Mouse (Mus musculus) ovary, postnatal 36 days (tissue): ENCODE data around the gene Cpne6.

Experiments used
- DNase-seq: peaks from one replicate; pipeline ENCODE4 v3.0.0; 2022; ENCODE audit warnings: low spot score, mixed read lengths

Gene Cpne6

GRCm38 (mm10) chr14:55554635-55555034 lies 44.4 kb downstream of the Cpne6 start:
- no peak for DNase-seq

GRCm38 (mm10) chr14:55555788-55556187 lies 45.5 kb downstream of the Cpne6 start:
- DNase-seq: no peak

DNA sequence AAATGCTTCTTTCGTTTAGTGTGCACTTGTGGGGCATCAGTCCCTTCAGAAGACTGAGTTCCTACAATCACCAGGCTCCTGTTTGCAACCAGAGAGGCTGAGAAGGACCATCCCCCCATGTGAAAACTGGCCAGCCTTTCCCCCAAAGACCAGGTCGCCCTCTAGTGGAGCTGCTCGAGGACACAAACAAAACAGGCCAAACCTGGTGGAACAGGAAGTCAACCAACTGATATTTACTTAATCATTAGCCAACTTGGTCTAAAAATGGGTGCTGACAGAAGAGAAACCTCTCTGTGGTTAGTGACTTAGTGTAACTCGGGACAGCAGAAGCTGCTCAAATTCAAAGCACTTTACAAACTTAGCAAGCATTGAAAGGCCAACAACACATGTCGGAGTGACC lies 46.8 kb downstream of the Cpne6 start:
- DNase-seq: peak; percentile 77

DNA sequence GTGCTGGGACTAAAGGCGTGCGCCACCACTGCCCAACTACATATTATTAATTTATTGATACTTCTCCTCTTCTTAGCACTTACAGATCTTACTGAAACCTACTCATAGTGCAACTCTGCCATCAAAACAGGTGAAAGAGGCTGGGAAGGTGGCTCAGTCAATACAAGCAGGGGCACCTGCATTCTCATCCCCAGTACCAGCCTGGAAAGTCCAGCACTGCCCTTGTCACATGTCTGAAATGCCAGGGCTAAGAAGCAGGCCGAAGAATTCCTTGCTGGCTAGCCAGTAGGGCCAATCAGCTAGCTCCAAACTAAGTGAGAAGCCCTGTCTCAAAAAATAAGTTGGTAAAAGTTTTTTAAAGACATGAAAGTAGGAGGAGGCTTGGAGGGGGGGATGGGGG lies 47.3 kb downstream of the Cpne6 start:
- no peak for DNase-seq

DNA sequence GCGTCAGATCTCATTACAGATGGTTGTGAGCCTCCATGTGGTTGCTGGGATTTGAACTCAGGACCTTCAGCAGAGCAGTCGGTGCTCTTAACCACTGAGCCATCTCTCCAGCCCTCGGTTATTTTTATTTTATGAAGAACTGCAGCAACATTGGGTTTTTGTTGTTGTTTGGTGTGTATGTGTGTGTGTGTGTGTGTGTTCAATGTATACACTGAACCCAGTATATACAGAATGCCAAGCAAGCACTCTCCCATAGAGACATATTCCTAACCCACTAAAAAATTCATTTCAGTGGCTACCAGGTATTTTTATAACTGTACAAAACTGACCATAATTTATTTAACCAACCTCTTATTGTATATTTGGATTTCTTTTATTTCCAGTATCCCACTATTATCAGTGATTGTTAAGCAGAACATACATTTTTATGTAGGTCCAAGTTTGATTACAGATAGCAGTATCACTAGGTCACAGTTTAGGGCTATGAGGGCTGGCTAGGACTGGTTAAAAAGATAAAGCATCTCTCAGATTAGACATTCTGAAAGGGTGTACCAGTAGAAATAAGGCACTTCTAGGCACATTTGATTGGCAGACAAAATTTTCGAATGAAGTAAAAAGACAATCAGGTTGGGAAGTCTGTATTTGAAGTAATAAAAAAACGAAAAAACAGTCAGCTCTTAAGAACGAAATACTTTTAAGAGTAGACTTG lies 48.6 kb downstream of the Cpne6 start:
- no peak for DNase-seq

- peak; percentile 86 for DNase-seq
Observed at GRCm38 (mm10) chr14:55559799-55560201, 49.6 kb downstream of the Cpne6 start, which contains the start of gene Dcaf11. Dcaf11 (plus strand) TSS chr14:55560006.

- DNase-seq: peak; percentile 97
Observed at GRCm38 (mm10) chr14:55560202-55561073, 50.2 kb downstream of the Cpne6 start, which contains the start of gene A730061H03Rik. A730061H03Rik (minus strand) TSS chr14:55560406.

DNA sequence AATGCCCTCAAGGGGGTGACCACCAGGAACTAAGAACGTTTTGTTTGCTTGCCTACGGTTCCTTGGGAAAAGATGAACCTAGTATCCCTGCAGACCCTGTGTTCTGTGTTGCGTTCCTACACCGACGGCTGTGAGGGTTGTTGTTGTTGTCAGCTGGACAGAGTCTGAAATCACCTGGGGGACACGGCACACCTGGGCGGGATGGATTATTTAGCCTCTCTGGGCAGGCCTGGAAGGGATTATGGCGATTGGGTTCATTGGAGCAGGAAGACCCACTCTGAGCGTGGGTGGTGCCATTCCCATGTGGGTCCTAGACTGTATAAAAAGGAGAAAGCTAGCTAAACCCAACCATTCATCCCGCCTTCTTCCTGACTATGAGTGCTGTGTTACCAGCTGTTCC lies 51.6 kb downstream of the Cpne6 start:
- DNase-seq: no peak

GRCm38 (mm10) chr14:55563249-55563648 lies 53.0 kb downstream of the Cpne6 start:
- DNase-seq: no peak

DNA sequence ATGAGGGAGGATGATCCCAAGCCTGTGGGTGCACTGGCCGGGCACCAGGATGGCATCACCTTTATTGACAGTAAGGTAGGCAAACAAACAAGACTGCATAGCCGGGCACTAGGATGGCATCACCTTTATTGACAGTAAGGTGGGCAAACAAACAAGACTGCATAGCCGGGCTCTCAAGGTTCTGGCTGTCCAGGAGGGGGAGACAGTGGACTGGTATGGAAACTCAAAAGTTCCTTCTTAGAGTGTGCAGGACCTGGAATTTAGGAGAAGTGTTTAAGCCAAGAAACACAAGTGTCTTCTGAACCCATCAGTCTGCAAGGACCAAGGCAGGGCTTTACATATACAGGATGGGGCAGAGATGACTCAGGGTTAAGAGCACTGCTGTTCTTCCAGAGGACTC lies 55.5 kb downstream of the Cpne6 start:
- no peak for DNase-seq
